Mouse (Mus musculus) E14TG2a.4 (cell line): ENCODE measurements at regions not wholly inside any gene's neighbourhood (a gene's known extent, or its start where the extent isn't known, plus 50 kb on each side); places are given as distances from the start of the nearest gene placed in this dataset.
"Not testable (repeated sequence)": the region's sequence is repeated elsewhere in the genome, so short reads cannot be mapped to it uniquely, and the experiment has no call there.

Source experiments
- H3K27me3 ChIP-seq: 2 replicates; pipeline ENCODE4 v1.6.1; 2014; ENCODE audit warnings: low read length, control low read depth; ENCODE audit not compliant: insufficient read depth
- H3K36me3 ChIP-seq: 2 replicates; pipeline ENCODE4 v1.6.1; 2014; ENCODE audit warnings: low read length, control low read depth; ENCODE audit not compliant: insufficient read depth
- H3K4me1 ChIP-seq: replicated peaks from 2 replicates; pipeline ENCODE4 v1.6.1; 2014; ENCODE audit warnings: low read depth, low read length, control low read depth
- H3K4me3 ChIP-seq: replicated peaks from 2 replicates; pipeline ENCODE4 v1.5.1; 2014; ENCODE audit warnings: mild to moderate bottlenecking, low read length
- H3K9me3 ChIP-seq: 2 replicates; pipeline ENCODE4 v1.6.1; 2014; ENCODE audit warnings: low read length, control low read depth
- CTCF ChIP-seq: conservative IDR thresholded peaks from 2 replicates; pipeline ENCODE4 v1.5.1; 2014; ENCODE audit warnings: low read length
- NANOG ChIP-seq: IDR thresholded peaks from 2 replicates; pipeline ENCODE4 v1.6.1; 2014; ENCODE audit warnings: borderline replicate concordance, low read length, mixed read lengths
- POU5F1 ChIP-seq: IDR thresholded peaks from 2 replicates; pipeline ENCODE4 v1.6.1; 2014; ENCODE audit warnings: low read length, borderline replicate concordance

DNA sequence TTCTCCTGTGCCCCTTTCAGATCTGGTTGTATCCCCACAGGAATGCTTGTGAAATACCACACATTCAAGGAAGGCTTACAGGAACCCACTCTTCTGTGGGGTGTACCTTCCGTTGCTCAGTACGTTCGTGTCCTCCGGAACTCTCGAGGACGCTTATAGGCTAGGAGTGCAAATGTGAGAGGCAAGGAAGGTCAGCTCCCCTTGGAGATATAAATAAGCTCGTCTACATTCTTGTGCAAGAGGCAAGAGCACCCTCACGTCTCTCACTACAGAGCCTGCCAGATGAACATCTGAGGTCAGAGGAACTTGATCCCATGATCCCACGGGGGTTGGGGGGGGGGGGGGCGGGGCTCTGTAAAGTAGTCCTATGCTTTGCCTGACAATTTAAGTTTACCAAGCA lies 382.0 kb upstream of the Arid1b start:
- no peaks in the 10 kb centered on the region for H3K4me1 ChIP-seq
- no peaks in the 10 kb centered on the region for H3K27me3 ChIP-seq
- TF ChIP-seq NANOG (no peak), POU5F1 (no peak), CTCF (no peak)

GRCm38 (mm10) chr17:4612741-4613140 lies 381.4 kb upstream of the Arid1b start:
- TF ChIP-seq POU5F1 = no peak
- no peak for TF ChIP-seq CTCF
- TF ChIP-seq NANOG = no peak
- no peaks in the 10 kb centered on the region for H3K36me3 ChIP-seq
- H3K27me3 ChIP-seq = no peaks in the 10 kb centered on the region
- H3K9me3 ChIP-seq = no peaks in the 10 kb centered on the region; the same call in 1 of the 2 replicates
- H3K4me1 ChIP-seq = no peaks in the 10 kb centered on the region
- H3K4me3 ChIP-seq = no peak overlapping the region

More for the DNA sequence above, 382.0 kb upstream of the Arid1b start:
- Histone ChIP-seq H3K4me3 (no peak overlapping the region), H3K36me3 (no peaks in the 10 kb centered on the region), H3K9me3 (no peaks in the 10 kb centered on the region; the same call in 1 of the 2 replicates)

DNA sequence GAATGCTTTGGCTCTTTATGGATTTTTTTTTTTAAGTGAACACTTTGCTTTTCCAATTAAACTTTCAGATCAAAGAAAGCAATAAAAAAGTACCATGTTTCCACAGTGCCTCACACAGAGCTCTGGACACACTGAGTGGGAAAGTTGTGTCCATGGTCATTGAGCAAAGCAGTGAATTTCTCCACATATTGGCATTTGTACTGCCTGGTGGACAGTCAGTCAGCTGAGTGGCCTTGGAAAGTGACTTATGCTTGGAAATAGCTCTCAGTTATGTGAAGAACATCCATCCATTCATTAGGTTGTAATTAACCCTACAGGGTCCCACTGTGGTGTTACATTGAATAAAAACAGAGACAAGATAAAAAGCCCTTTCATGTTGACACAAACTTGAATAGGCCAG lies 373.8 kb upstream of the Arid1b start:
- TF ChIP-seq CTCF (no peak), POU5F1 (no peak), NANOG (no peak)
- Histone ChIP-seq H3K4me3 (no peak overlapping the region), H3K36me3 (no peaks in the 10 kb centered on the region), H3K9me3 (no peaks in the 10 kb centered on the region), H3K27me3 (no peaks in the 10 kb centered on the region), H3K4me1 (no peaks in the 10 kb centered on the region)

DNA sequence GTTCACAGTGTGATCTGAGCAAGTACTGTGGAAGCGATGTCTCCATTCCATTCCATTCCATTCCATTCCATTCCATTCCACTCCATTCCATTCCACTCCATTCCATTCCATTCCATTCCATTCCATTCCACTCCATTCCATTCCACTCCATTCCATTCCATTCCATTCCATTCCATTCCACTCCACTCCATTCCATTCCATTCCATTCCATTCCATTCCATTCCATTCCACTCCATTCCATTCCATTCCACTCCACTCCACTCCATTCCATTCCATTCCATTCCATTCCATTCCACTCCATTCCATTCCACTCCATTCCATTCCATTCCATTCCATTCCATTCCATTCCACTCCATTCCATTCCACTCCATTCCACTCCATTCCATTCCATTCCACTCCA lies 368.0 kb upstream of the Arid1b start:
- not testable (repeated sequence) for H3K27me3 ChIP-seq, H3K4me3 ChIP-seq, H3K36me3 ChIP-seq, H3K4me1 ChIP-seq, H3K9me3 ChIP-seq

- Histone ChIP-seq H3K4me3 (no peak overlapping the region), H3K27me3 (no peaks in the 10 kb centered on the region), H3K9me3 (no peaks in the 10 kb centered on the region), H3K4me1 (no peaks in the 10 kb centered on the region), H3K36me3 (no peaks in the 10 kb centered on the region)
- no peak for TF ChIP-seq POU5F1
- no peak for TF ChIP-seq NANOG
- no peak for TF ChIP-seq CTCF
Observed at GRCm38 (mm10) chr17:4627542-4627941, 366.6 kb upstream of the Arid1b start.

DNA sequence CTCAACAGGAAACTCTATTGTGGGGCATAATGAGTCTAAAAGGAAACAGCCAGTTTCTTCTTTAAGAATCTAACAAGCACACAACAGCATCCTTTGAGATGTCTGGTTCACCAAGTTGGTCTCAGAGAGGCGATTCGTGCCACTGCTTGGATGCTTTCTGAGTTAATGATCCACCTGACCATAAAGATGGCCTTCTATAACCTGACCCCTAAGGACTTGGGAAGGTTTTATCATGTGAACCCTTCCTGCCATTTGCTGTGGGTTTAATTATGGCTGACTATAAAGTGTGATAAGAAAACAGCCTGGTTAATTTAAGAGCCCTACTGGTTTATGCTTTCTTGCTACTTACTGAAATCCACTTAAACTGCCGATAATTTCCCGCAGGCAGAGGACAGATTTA lies 363.0 kb upstream of the Arid1b start:
- Histone ChIP-seq H3K4me1 (peaks cover 10% of the 10 kb centered on the region), H3K27me3 (no peaks in the 10 kb centered on the region), H3K9me3 (no peaks in the 10 kb centered on the region), H3K4me3 (no peak overlapping the region), H3K36me3 (no peaks in the 10 kb centered on the region)
- TF ChIP-seq POU5F1 = no peak
- TF ChIP-seq CTCF = no peak
- no peak for TF ChIP-seq NANOG

DNA sequence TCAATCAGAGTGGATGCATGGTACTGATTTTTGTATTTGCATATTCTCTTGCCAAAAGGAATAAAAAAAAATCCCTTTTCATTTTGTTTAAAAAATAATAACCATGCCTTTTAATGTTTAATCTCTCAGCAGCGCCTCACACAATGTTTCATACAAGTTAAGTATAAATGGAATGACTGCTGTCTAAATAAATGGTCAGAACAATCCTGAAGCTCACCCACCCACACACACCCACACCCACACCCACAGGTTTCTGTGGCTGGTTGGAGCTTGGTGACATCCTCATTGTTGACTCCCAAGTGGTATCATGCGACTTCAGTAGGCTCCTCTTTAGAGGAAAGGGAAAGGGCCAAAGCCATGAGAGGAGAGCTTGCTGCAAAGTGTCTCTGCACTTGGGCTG lies 361.6 kb upstream of the Arid1b start:
- H3K27me3 ChIP-seq = no peaks in the 10 kb centered on the region
- no peak overlapping the region for H3K4me3 ChIP-seq
- H3K4me1 ChIP-seq = peaks cover 10% of the 10 kb centered on the region
- H3K9me3 ChIP-seq = no peaks in the 10 kb centered on the region
- H3K36me3 ChIP-seq = no peaks in the 10 kb centered on the region
- TF ChIP-seq CTCF (no peak), NANOG (no peak), POU5F1 (no peak)

GRCm38 (mm10) chr17:4633771-4634170 lies 360.4 kb upstream of the Arid1b start:
- Histone ChIP-seq H3K36me3 (no peaks in the 10 kb centered on the region), H3K9me3 (no peaks in the 10 kb centered on the region), H3K27me3 (no peaks in the 10 kb centered on the region), H3K4me1 (peaks cover 10% of the 10 kb centered on the region), H3K4me3 (no peak overlapping the region)
- TF ChIP-seq POU5F1 (no peak), CTCF (no peak), NANOG (no peak)

DNA sequence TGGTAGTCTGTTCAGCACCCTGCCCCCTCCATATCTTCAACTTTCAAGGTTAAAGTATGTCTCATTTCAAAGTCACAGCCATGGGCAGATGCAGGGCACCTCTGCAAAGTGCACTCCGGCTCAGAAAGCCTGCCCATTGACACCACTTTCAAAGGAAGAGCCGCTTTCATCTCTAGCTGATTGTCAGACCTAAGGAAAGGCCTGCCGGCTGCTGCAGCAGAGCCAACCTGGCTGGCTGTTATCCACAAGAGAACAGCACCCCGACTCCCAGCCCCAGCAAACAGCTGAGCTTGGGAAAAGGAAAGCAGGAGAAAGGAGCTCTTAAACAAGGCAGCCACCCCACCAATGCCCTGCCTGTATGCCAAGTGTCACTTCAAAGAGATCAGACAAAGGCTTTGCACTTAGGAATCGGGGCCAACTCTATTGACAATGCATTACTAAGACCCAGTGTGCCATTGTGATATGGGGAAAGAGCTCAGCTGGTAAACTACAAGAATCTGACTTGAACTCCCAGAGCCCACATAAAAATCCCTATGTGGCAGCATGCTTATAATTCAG lies 357.3 kb upstream of the Arid1b start:
- Histone ChIP-seq H3K4me3 (no peak overlapping the region), H3K36me3 (no peaks in the 10 kb centered on the region), H3K27me3 (no peaks in the 10 kb centered on the region), H3K4me1 (peaks cover 10% of the 10 kb centered on the region), H3K9me3 (no peaks in the 10 kb centered on the region)
- TF ChIP-seq CTCF (no peak), NANOG (no peak), POU5F1 (no peak)
